In genomic region chr14:76243581-76244337, GRCm38 (mm10) we compare ENCODE assay signal across 11 mouse cellular contexts.
DNase-seq lines count a peak whose midpoint lies in the region; ATAC-seq and TF ChIP-seq lines count a peak whose summit lies in the region.
"Had no signal": no experiment of that assay in that cellular context is flagged by ENCODE, and none has a peak within 500 bp of the region (broad histone marks: within the 10 kb centered on the region; RNA-seq: fewer than 3 reads in every experiment).

No protein-coding gene starts in this region.

- H3K36me3 ChIP-seq in kidney, embryonic 14.5 days (ENCODE audit: control insufficient read depth, insufficient read depth, low read length): no peaks in the 10 kb centered on the region
- no peaks in the 10 kb centered on the region for H3K36me3 ChIP-seq in embryonic facial prominence, embryonic 11.5 days (replicated peaks; ENCODE audit: control insufficient read depth, insufficient read depth, low read depth, low read length)
- no peaks in the 10 kb centered on the region for H3K36me3 ChIP-seq in hindbrain, postnatal 0 days (ENCODE audit: insufficient read depth, low read length)
- H3K36me3 ChIP-seq in midbrain, embryonic 16.5 days (ENCODE audit: control insufficient read depth, insufficient read depth, low read length): no peaks in the 10 kb centered on the region

- H3K9me3 ChIP-seq in kidney, embryonic 14.5 days (ENCODE audit: control insufficient read depth, low read length): 0 out of 2 replicates have a peak, but pooled peaks cover 4% of the 10 kb centered on the region
- no peaks in the 10 kb centered on the region for H3K9me3 ChIP-seq in embryonic facial prominence, embryonic 11.5 days (replicated peaks; ENCODE audit: control insufficient read depth, low read length)
- no peaks in the 10 kb centered on the region for H3K9me3 ChIP-seq in hindbrain, postnatal 0 days (ENCODE audit: low read length)
- H3K9me3 ChIP-seq in midbrain, embryonic 16.5 days (replicated peaks; ENCODE audit: control insufficient read depth, low read length, poor library complexity, severe bottlenecking): no peaks in the 10 kb centered on the region

- peak overlapping the region; percentile 2; the same call in 1 of the 2 replicates for H3K4me2 ChIP-seq in kidney, embryonic 14.5 days (replicated peaks; ENCODE audit: low read depth, low read length)
- H3K4me2 ChIP-seq in embryonic facial prominence, embryonic 11.5 days (ENCODE audit: low read depth, low read length): no peak overlapping the region
- H3K4me2 ChIP-seq in hindbrain, postnatal 0 days (ENCODE audit: low read depth, low read length): peak overlapping the region; percentile 21; the same call in 1 of the 2 replicates
- peak overlapping the region; percentile 12; the same call in 1 of the 2 replicates for H3K4me2 ChIP-seq in midbrain, embryonic 16.5 days (ENCODE audit: low read length)

- intact Hi-C loops in left cerebral cortex, adult 2 months (cut with DNase I): no loop called here

- peak; percentile 72 for ATAC-seq in kidney, embryonic 14.5 days (ENCODE audit: low FRiP score, low TSS enrichment)
- ATAC-seq in embryonic facial prominence, embryonic 11.5 days (replicated peaks; ENCODE audit: insufficient number of reproducible peaks, low FRiP score, low TSS enrichment, low read depth): peak; percentile 51; the same call in 1 of the 2 replicates
- peak; percentile 12; the same call in 1 of the 2 replicates for ATAC-seq in hindbrain, postnatal 0 days
- ATAC-seq in midbrain, embryonic 16.5 days: peak; percentile 26; the same call in 1 of the 2 replicates
- no peak for ATAC-seq in activated CD4-positive, CD25-positive, alpha-beta regulatory T cell, adult 4 months

- no peak for TF ChIP-seq CTCF in hindbrain, postnatal 0 days (IDR thresholded peaks at IDR 0.05; ENCODE audit: low read depth)
- TF ChIP-seq CTCF in left cerebral cortex, adult 2 months (IDR thresholded peaks at IDR 0.05): no peak

- no peak for DNase-seq in kidney, adult 9 months
- DNase-seq in embryonic facial prominence, embryonic 11.5 days (ENCODE audit: low spot score): no peak
- no peak for DNase-seq in hindbrain, postnatal 0 days (ENCODE audit: low spot score)
- DNase-seq in left cerebral cortex, adult 2 months (ENCODE audit: extremely low spot score in 1 of 2, low spot score in 2 of 2): no peak
- DNase-seq in spleen, adult 12 weeks (ENCODE audit: low spot score): no peak
- DNase-seq: kidney, adult 11 months; lung, postnatal 10 days had no signal

- H3K27ac ChIP-seq in kidney, embryonic 14.5 days (ENCODE audit: low read depth, low read length): peak overlapping the region; percentile 59; the same call in 1 of the 2 replicates
- peak overlapping the region; percentile 56 for H3K27ac ChIP-seq in embryonic facial prominence, embryonic 11.5 days (replicated peaks; ENCODE audit: low read depth, low read length)
- 0 out of 2 replicates have a peak overlapping the region, but pooled peaks have one; percentile 36 for H3K27ac ChIP-seq in hindbrain, postnatal 0 days
- no peak overlapping the region; the same call in 1 of the 2 replicates for H3K27ac ChIP-seq in midbrain, embryonic 16.5 days (ENCODE audit: low read length)
- H3K27ac ChIP-seq in left cerebral cortex, adult 2 months: no peak overlapping the region

- 35% methylated on average over 14 of the region's 14 CpGs for WGBS in kidney, embryonic 14.5 days
- 55% methylated on average over 14 of the region's 14 CpGs for WGBS in embryonic facial prominence, embryonic 11.5 days
- WGBS in hindbrain, postnatal 0 days: 41% methylated on average over 14 of the region's 14 CpGs
- WGBS in midbrain, embryonic 16.5 days: 63% methylated on average over 14 of the region's 14 CpGs

- H3K27me3 ChIP-seq in kidney, embryonic 14.5 days (ENCODE audit: control insufficient read depth, insufficient read depth, low read length): no peaks in the 10 kb centered on the region
- no peaks in the 10 kb centered on the region for H3K27me3 ChIP-seq in embryonic facial prominence, embryonic 11.5 days (ENCODE audit: control insufficient read depth, insufficient read depth, low read length)
- H3K27me3 ChIP-seq in hindbrain, postnatal 0 days (ENCODE audit: insufficient read depth, low read length): no peaks in the 10 kb centered on the region
- no peaks in the 10 kb centered on the region for H3K27me3 ChIP-seq in midbrain, embryonic 16.5 days (ENCODE audit: control insufficient read depth, insufficient read depth, low read depth, low read length)
- H3K27me3 ChIP-seq: CH12.LX had no signal

- H3K4me1 ChIP-seq in kidney, embryonic 14.5 days (ENCODE audit: control insufficient read depth, insufficient read depth, low read length): peaks cover 18% of the 10 kb centered on the region
- H3K4me1 ChIP-seq in embryonic facial prominence, embryonic 11.5 days (ENCODE audit: control insufficient read depth, insufficient read depth, low read length): no peaks in the 10 kb centered on the region; the same call in 1 of the 2 replicates
- peaks cover 7% of the 10 kb centered on the region; the same call in 1 of the 2 replicates for H3K4me1 ChIP-seq in hindbrain, postnatal 0 days (ENCODE audit: insufficient read depth, low read length)
- H3K4me1 ChIP-seq in midbrain, embryonic 16.5 days (ENCODE audit: control insufficient read depth, insufficient read depth, low read length): peaks cover 9% of the 10 kb centered on the region; the same call in 1 of the 2 replicates

- 0 out of 2 replicates have a peak overlapping the region, but pooled peaks have one; percentile 5 for H3K9ac ChIP-seq in kidney, embryonic 14.5 days (ENCODE audit: low read depth, low read length)
- H3K9ac ChIP-seq in embryonic facial prominence, embryonic 11.5 days (replicated peaks; ENCODE audit: low read length): peak overlapping the region; percentile 34; the same call in 1 of the 2 replicates
- H3K9ac ChIP-seq in hindbrain, postnatal 0 days (replicated peaks; ENCODE audit: low read length): no peak overlapping the region
- H3K9ac ChIP-seq in midbrain, embryonic 16.5 days (ENCODE audit: low read depth, low read length): no peak overlapping the region

- no peak overlapping the region for H3K4me3 ChIP-seq in kidney, embryonic 14.5 days (ENCODE audit: low read length)
- no peak overlapping the region for H3K4me3 ChIP-seq in embryonic facial prominence, embryonic 11.5 days (ENCODE audit: low read depth, low read length)
- no peak overlapping the region for H3K4me3 ChIP-seq in hindbrain, postnatal 0 days (ENCODE audit: low read length)
- H3K4me3 ChIP-seq in midbrain, embryonic 16.5 days (ENCODE audit: low read depth, low read length): no peak overlapping the region
- H3K4me3 ChIP-seq in left cerebral cortex, adult 2 months: no peak overlapping the region

Comparison
In these comparisons a context has a peak if more than half of its experiments do, and no peak if none do; other contexts are left out.
1. H3K27ac ChIP-seq: peak in kidney, embryonic 14.5 days (single experiment), embryonic facial prominence, embryonic 11.5 days (single experiment) and hindbrain, postnatal 0 days (single experiment); none in midbrain, embryonic 16.5 days (single experiment) and left cerebral cortex, adult 2 months (single experiment).
2. H3K9ac ChIP-seq: peak in kidney, embryonic 14.5 days (single experiment) and embryonic facial prominence, embryonic 11.5 days (single experiment); none in hindbrain, postnatal 0 days (single experiment) and midbrain, embryonic 16.5 days (single experiment).